Mouse (Mus musculus): ENCODE results near the gene Nyap2. TPM values are rescaled to one million over a fixed set of nuclear protein-coding genes. Genes with fewer than 3 reads are reported as not detected.

Nyap2 gene
- 0.33 TPM for polyA plus RNA-seq (2017; shearing (Covaris generic))

DNA sequence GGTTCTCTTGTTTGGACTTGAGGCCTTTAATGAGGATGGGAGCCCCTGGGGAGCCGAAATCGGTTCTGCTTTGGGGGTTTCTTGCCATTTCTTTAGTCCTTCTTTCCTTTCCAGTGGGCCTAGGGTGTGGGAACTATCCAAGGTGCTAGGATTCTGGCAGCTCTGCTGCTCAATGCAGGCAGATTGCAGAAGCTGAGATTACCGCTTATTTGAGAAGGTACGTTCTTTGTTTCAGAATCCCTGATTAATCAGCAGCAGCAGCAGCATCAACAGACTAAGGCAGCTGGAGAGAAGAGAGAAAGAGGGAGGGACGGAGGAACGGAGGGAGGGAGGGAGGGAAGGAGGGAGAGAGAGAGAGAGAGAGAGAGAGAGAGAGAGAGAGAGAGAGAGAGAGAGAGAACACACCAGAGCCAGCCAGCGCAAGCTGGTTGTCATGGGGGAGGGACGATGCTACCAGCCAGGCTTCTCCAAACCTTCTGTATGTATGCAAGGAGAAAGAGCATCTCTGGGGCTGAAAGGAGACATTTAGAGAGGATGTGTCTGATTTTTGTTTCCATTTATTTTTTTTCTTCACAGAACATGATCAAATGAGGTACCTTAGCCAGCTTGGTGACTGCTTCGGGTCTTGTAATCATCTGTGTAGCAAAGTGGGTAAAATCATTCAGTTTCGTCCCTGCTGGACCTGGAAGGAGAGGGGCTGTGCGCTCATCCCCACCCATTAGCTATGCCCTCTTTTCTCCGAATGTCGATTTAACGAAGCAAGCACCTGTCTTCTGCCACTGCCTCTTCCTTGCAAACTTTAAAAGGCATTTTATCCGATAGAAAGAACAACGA lies at the start of gene Nyap2:
TSS of gene Nyap2 (plus strand) at position 120 of the 834 bp plus-strand sequence.

Data from effector memory CD4-positive, alpha-beta T cell, adult 7 months (primary cell).